Mouse (Mus musculus) liver, adult 10 weeks (tissue): Measurements from ENCODE around the gene Disp3. TPM values are rescaled to one million over a fixed set of nuclear protein-coding genes. Genes with fewer than 3 reads are reported as not detected.

Experiments
- polyA plus RNA-seq: library from polyadenylated mRNA; stranded (reverse); fragments of 350-450 nt; fragmentation: Illumina TruSeq; extraction: RNeasy Lipid Tissue Mini Kit (QIAGEN cat#74804); gene quantifications from one replicate; pipeline ENCODE4 v1.2.3, GENCODE M21; 2014; ENCODE audit warnings: low read depth, low replicate concordance

Disp3 gene
- polyA plus RNA-seq, result not detected

DNA sequence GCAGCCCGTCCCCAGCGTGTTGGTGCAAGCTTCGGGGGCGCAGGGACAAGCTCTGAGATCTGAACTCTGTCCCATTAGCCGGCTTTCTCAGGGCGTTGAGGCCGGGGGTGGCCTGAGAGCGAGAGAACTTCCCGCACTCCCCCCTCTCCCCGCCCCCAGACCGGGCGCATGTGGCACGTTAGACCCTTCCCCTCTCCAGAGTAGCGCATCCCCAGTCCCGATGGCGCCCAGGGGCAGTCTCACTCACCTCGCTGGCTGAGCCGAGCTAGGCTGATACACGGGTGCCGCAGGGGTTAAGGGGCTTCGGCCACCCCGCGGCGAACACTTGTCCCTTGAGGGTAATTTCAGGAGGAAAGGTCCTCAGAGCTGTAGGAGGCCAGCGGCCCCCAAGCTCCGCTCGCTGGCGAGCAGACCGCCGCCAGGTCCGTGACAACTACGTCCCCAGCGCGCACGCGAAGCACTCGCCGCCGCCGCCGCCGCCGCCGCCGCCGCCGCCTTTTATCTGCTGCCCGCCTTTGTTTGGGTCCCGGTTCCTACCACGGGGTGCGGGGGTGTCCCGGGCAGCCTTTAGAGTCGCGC, at the start of gene Disp3:
Gene Disp3 (minus strand): TSS at position 490 of the 579 bp plus-strand sequence.

Other genes starting within 250 kb of the Disp3 start
- 1.1 TPM for gene Clcn6, start 249.1 kb downstream of the Disp3 start, polyA plus RNA-seq
- gene Mthfr, start 248.9 kb downstream of the Disp3 start, polyA plus RNA-seq, result 2.1 TPM
- 1.2 TPM for gene Agtrap, start 199.9 kb downstream of the Disp3 start, polyA plus RNA-seq
- 7.5 TPM for gene Mad2l2, start 157.6 kb downstream of the Disp3 start, polyA plus RNA-seq
- not detected for gene Draxin, start 157.3 kb downstream of the Disp3 start, polyA plus RNA-seq
- gene Fbxo6, start 135.8 kb downstream of the Disp3 start, polyA plus RNA-seq, result 3.2 TPM
- 0.56 TPM for gene Fbxo44, start 127.5 kb downstream of the Disp3 start, polyA plus RNA-seq
- gene Fbxo2, start 127.3 kb downstream of the Disp3 start, polyA plus RNA-seq, result not detected
- 2.2 TPM for gene Ubiad1, start 156.8 kb upstream of the Disp3 start, polyA plus RNA-seq
- gene Mtor, start 160.6 kb upstream of the Disp3 start, polyA plus RNA-seq, result 3.4 TPM
- gene Angptl7, start 212.5 kb upstream of the Disp3 start, polyA plus RNA-seq, result 0.29 TPM